Mouse (Mus musculus) kidney, postnatal 10 days (tissue): ENCODE results near the gene Slc19a2.

ENCODE experiments used
- DNase-seq: peaks from one replicate; pipeline ENCODE4 v3.0.0; 2021; ENCODE audit warnings: mixed read lengths

Slc19a2 gene

GRCm38 (mm10) chr1:164252551-164252950 is 3.7 kb downstream of the Slc19a2 start:
- no peak for DNase-seq

GRCm38 (mm10) chr1:164254836-164255235 is 6.0 kb downstream of the Slc19a2 start:
- DNase-seq, result no peak

- peak; percentile 13 for DNase-seq
These were observed 11.6 kb downstream of the Slc19a2 start for GRCm38 (mm10) chr1:164260171-164261028.

GRCm38 (mm10) chr1:164261553-164261952 is 12.7 kb downstream of the Slc19a2 start:
- no peak for DNase-seq

- no peak for DNase-seq
These were observed 22.1 kb downstream of the Slc19a2 start for GRCm38 (mm10) chr1:164270941-164271340.

- DNase-seq, result no peak
These were observed 24.8 kb downstream of the Slc19a2 start for GRCm38 (mm10) chr1:164273659-164274058.

- DNase-seq, result peak; percentile 95
These were observed 26.7 kb downstream of the Slc19a2 start, which contains the start of gene Ccdc181 for GRCm38 (mm10) chr1:164275455-164275954. Gene Ccdc181, plus strand, starts transcription at chr1:164275585.

GRCm38 (mm10) chr1:164276552-164276951 is 27.7 kb downstream of the Slc19a2 start:
- DNase-seq, result no peak

GRCm38 (mm10) chr1:164279332-164279731 is 30.5 kb downstream of the Slc19a2 start:
- no peak for DNase-seq

- DNase-seq, result no peak
These were observed 35.2 kb downstream of the Slc19a2 start for GRCm38 (mm10) chr1:164284007-164284406.

- DNase-seq, result peak; percentile 21
These were observed 38.6 kb downstream of the Slc19a2 start for GRCm38 (mm10) chr1:164287406-164287805.

GRCm38 (mm10) chr1:164292040-164292439 is 43.2 kb downstream of the Slc19a2 start:
- DNase-seq, result no peak

- no peak for DNase-seq
These were observed 45.2 kb downstream of the Slc19a2 start for GRCm38 (mm10) chr1:164294071-164294470.

- no peak for DNase-seq
These were observed 47.6 kb downstream of the Slc19a2 start for GRCm38 (mm10) chr1:164296473-164296872.

- no peak for DNase-seq
These were observed 53.1 kb downstream of the Slc19a2 start for GRCm38 (mm10) chr1:164301949-164302348.

- no peak for DNase-seq
These were observed 55.0 kb downstream of the Slc19a2 start, which contains the start of gene Nme7 for GRCm38 (mm10) chr1:164303821-164304220. Gene Nme7, plus strand, starts transcription at chr1:164304121.

GRCm38 (mm10) chr1:164307124-164307751 is 58.4 kb downstream of the Slc19a2 start, which contains the start of gene Blzf1:
Gene Blzf1, minus strand, starts transcription at chr1:164307489.
- DNase-seq, result peak; percentile 99

- DNase-seq, result no peak
These were observed 59.1 kb downstream of the Slc19a2 start for GRCm38 (mm10) chr1:164307922-164308321.

- DNase-seq, result no peak
These were observed 65.2 kb downstream of the Slc19a2 start for GRCm38 (mm10) chr1:164314085-164314484.
